Mouse (Mus musculus) MEL (cell line): Measurements from ENCODE around the gene D16Ertd472e.

Experiments
- GATA1 ChIP-seq: IDR thresholded peaks from 2 replicates; pipeline ENCODE4 v1.6.1; 2011; ENCODE audit warnings: low read depth, low read length, improper control_type of control experiment
- NRF1 ChIP-seq: IDR thresholded peaks from 2 replicates; pipeline ENCODE4 v1.6.1; 2014; ENCODE audit warnings: low read depth, mild to moderate bottlenecking, inconsistent platforms, low read length, improper control_type of control experiment, moderate library complexity; ENCODE audit not compliant: poor library complexity, insufficient read depth, severe bottlenecking
- POLR2A ChIP-seq, 2 experiments: IDR thresholded peaks; 2 replicates each; pipeline ENCODE4 v1.6.1; 2011 to 2012; ENCODE audit warnings: low read length in 2 of 2, mild to moderate bottlenecking in 2 of 2, control low read depth in 1 of 2, improper control_type of control experiment in 1 of 2, low read depth in 1 of 2, moderate library complexity in 1 of 2; ENCODE audit not compliant: control insufficient read depth in 1 of 2, insufficient read depth in 1 of 2, poor library complexity in 1 of 2
- POLR2AphosphoS5 ChIP-seq: IDR thresholded peaks from 2 replicates; pipeline ENCODE4 v1.6.1; 2012; ENCODE audit warnings: low read depth, borderline replicate concordance, mild to moderate bottlenecking, inconsistent platforms, low read length, moderate library complexity, mixed read lengths

- TF ChIP-seq GATA1 (no peak), POLR2A (IDR thresholded peaks at IDR 0.05; ENCODE audit: control insufficient read depth in 1 of 2, insufficient read depth in 1 of 2, low read depth in 1 of 2, low read length in 2 of 2, poor library complexity in 1 of 2) (no peak), POLR2AphosphoS5 (no peak), NRF1 (no peak)
These were observed 9.3 kb upstream of the D16Ertd472e start for GRCm38 (mm10) chr16:78585664-78586397.
